Mouse (Mus musculus): ENCODE data around the gene Hsp90ab1. TPM values are rescaled to one million over a fixed set of nuclear protein-coding genes. Genes with fewer than 3 reads are reported as not detected.

The Hsp90ab1 gene
- polyA plus RNA-seq, 1 experiment from 2014 or later: 1,551 TPM

GRCm38 (mm10) chr17:45543115-45543514 lies 30.0 kb downstream of the Hsp90ab1 start:
- peaks cover 82% of the 10 kb centered on the region for H3K27me3 ChIP-seq (replicated peaks)
- no peak overlapping the region for H3K4me2 ChIP-seq

GRCm38 (mm10) chr17:45542705-45543104 lies 30.4 kb downstream of the Hsp90ab1 start:
- no peak for ATAC-seq (ENCODE audit: insufficient read depth, low FRiP score, low read depth)
- no peaks in the 10 kb centered on the region for H3K36me3 ChIP-seq
- H3K4me3 ChIP-seq (replicated peaks): no peak overlapping the region
- peaks cover 82% of the 10 kb centered on the region for H3K27me3 ChIP-seq (replicated peaks)
- no peak overlapping the region for H3K9ac ChIP-seq
- no peak overlapping the region for H3K27ac ChIP-seq
- 64% methylated on average over 2 of the region's 2 CpGs for WGBS
- no peaks in the 10 kb centered on the region for H3K9me3 ChIP-seq
- H3K4me2 ChIP-seq: no peak overlapping the region
- H3K4me1 ChIP-seq: peaks cover 18% of the 10 kb centered on the region

More at GRCm38 (mm10) chr17:45543115-45543514, 30.0 kb downstream of the Hsp90ab1 start:
- Histone ChIP-seq H3K9me3 (no peaks in the 10 kb centered on the region), H3K36me3 (no peaks in the 10 kb centered on the region), H3K9ac (no peak overlapping the region), H3K27ac (no peak overlapping the region), H3K4me1 (peaks cover 18% of the 10 kb centered on the region), H3K4me3 (replicated peaks) (no peak overlapping the region)
- 58% methylated on average over 1 of the region's 1 CpGs for WGBS
- ATAC-seq (ENCODE audit: insufficient read depth, low FRiP score, low read depth): no peak

GRCm38 (mm10) chr17:45542129-45542528 lies 30.9 kb downstream of the Hsp90ab1 start:
- Histone ChIP-seq H3K27ac (no peak overlapping the region), H3K4me3 (replicated peaks) (no peak overlapping the region), H3K9me3 (no peaks in the 10 kb centered on the region), H3K9ac (no peak overlapping the region), H3K4me2 (no peak overlapping the region), H3K4me1 (peaks cover 18% of the 10 kb centered on the region), H3K27me3 (replicated peaks) (peaks cover 80% of the 10 kb centered on the region), H3K36me3 (no peaks in the 10 kb centered on the region)
- 22% methylated on average over 6 of the region's 6 CpGs for WGBS
- ATAC-seq (ENCODE audit: insufficient read depth, low FRiP score, low read depth): no peak

GRCm38 (mm10) chr17:45539664-45540063 lies 33.4 kb downstream of the Hsp90ab1 start:
- WGBS: 70% methylated on average over 21 of the region's 21 CpGs
- Histone ChIP-seq H3K36me3 (no peaks in the 10 kb centered on the region), H3K9ac (no peak overlapping the region), H3K4me3 (replicated peaks) (no peak overlapping the region), H3K27ac (no peak overlapping the region), H3K27me3 (replicated peaks) (peaks cover 78% of the 10 kb centered on the region), H3K4me2 (no peak overlapping the region), H3K4me1 (peaks cover 7% of the 10 kb centered on the region; the same call in 1 of the 2 replicates), H3K9me3 (no peaks in the 10 kb centered on the region)
- no peak for ATAC-seq (ENCODE audit: insufficient read depth, low FRiP score, low read depth)

GRCm38 (mm10) chr17:45538394-45538793 lies 34.7 kb downstream of the Hsp90ab1 start:
- no peaks in the 10 kb centered on the region for H3K9me3 ChIP-seq
- no peaks in the 10 kb centered on the region for H3K4me1 ChIP-seq
- WGBS: 57% methylated on average over 4 of the region's 4 CpGs
- no peak for ATAC-seq (ENCODE audit: insufficient read depth, low FRiP score, low read depth)
- no peak overlapping the region for H3K27ac ChIP-seq
- H3K27me3 ChIP-seq (replicated peaks): peaks cover 74% of the 10 kb centered on the region
- no peak overlapping the region for H3K4me2 ChIP-seq
- no peaks in the 10 kb centered on the region for H3K36me3 ChIP-seq
- H3K4me3 ChIP-seq (replicated peaks): no peak overlapping the region
- H3K9ac ChIP-seq: no peak overlapping the region

GRCm38 (mm10) chr17:45536264-45536663 lies 36.8 kb downstream of the Hsp90ab1 start:
- 14% methylated on average over 5 of the region's 5 CpGs for WGBS
- H3K9ac ChIP-seq: no peak overlapping the region
- no peak overlapping the region for H3K27ac ChIP-seq
- no peak for ATAC-seq (ENCODE audit: insufficient read depth, low FRiP score, low read depth)
- H3K4me2 ChIP-seq: no peak overlapping the region
- no peaks in the 10 kb centered on the region for H3K36me3 ChIP-seq
- no peaks in the 10 kb centered on the region for H3K9me3 ChIP-seq
- no peak overlapping the region for H3K4me3 ChIP-seq (replicated peaks)
- peaks cover 75% of the 10 kb centered on the region for H3K27me3 ChIP-seq (replicated peaks)
- no peaks in the 10 kb centered on the region for H3K4me1 ChIP-seq

- Histone ChIP-seq H3K9me3 (no peaks in the 10 kb centered on the region), H3K4me3 (replicated peaks) (no peak overlapping the region), H3K36me3 (no peaks in the 10 kb centered on the region), H3K4me2 (no peak overlapping the region), H3K27me3 (replicated peaks) (peaks cover 61% of the 10 kb centered on the region), H3K4me1 (no peaks in the 10 kb centered on the region), H3K27ac (no peak overlapping the region), H3K9ac (no peak overlapping the region)
- 49% methylated on average over 15 of the region's 15 CpGs for WGBS
- no peak for ATAC-seq (ENCODE audit: insufficient read depth, low FRiP score, low read depth)
Observed at GRCm38 (mm10) chr17:45532896-45533295, 40.2 kb downstream of the Hsp90ab1 start.

- ATAC-seq (ENCODE audit: insufficient read depth, low FRiP score, low read depth): no peak
- Histone ChIP-seq H3K9ac (no peak overlapping the region), H3K9me3 (no peaks in the 10 kb centered on the region), H3K27me3 (replicated peaks) (peaks cover 44% of the 10 kb centered on the region), H3K4me2 (no peak overlapping the region), H3K36me3 (no peaks in the 10 kb centered on the region), H3K4me3 (replicated peaks) (no peak overlapping the region), H3K27ac (no peak overlapping the region), H3K4me1 (no peaks in the 10 kb centered on the region)
- 47% methylated on average over 13 of the region's 13 CpGs for WGBS
Observed at GRCm38 (mm10) chr17:45530346-45530782, 42.7 kb downstream of the Hsp90ab1 start.

GRCm38 (mm10) chr17:45526571-45526970 lies 46.5 kb downstream of the Hsp90ab1 start:
- H3K27me3 ChIP-seq (replicated peaks): peaks cover 18% of the 10 kb centered on the region

GRCm38 (mm10) chr17:45524961-45525360 lies 48.1 kb downstream of the Hsp90ab1 start:
- Histone ChIP-seq H3K27me3 (replicated peaks) (peaks cover 10% of the 10 kb centered on the region), H3K9ac (no peak overlapping the region), H3K4me2 (no peak overlapping the region), H3K4me3 (replicated peaks) (no peak overlapping the region), H3K4me1 (peaks cover 12% of the 10 kb centered on the region; the same call in 1 of the 2 replicates), H3K27ac (no peak overlapping the region), H3K9me3 (no peaks in the 10 kb centered on the region), H3K36me3 (peaks cover 4% of the 10 kb centered on the region; the same call in 1 of the 2 replicates)
- WGBS: 58% methylated on average over 4 of the region's 4 CpGs
- no peak for ATAC-seq (ENCODE audit: insufficient read depth, low FRiP score, low read depth)

More at GRCm38 (mm10) chr17:45526571-45526970, 46.5 kb downstream of the Hsp90ab1 start:
- 19% methylated on average over 5 of the region's 5 CpGs for WGBS
- Histone ChIP-seq H3K36me3 (no peaks in the 10 kb centered on the region), H3K4me2 (no peak overlapping the region), H3K4me1 (peaks cover 12% of the 10 kb centered on the region; the same call in 1 of the 2 replicates), H3K4me3 (replicated peaks) (no peak overlapping the region), H3K9ac (no peak overlapping the region), H3K27ac (no peak overlapping the region), H3K9me3 (no peaks in the 10 kb centered on the region)
- ATAC-seq (ENCODE audit: insufficient read depth, low FRiP score, low read depth): no peak

- Histone ChIP-seq H3K36me3 (peaks cover 4% of the 10 kb centered on the region; the same call in 1 of the 2 replicates), H3K9ac (no peak within 1 kb of the TSS), H3K9me3 (no peaks in the 10 kb centered on the region), H3K27ac (no peak within 1 kb of the TSS), H3K4me3 (replicated peaks) (peak within 1 kb of the TSS; percentile 35), H3K4me1 (peaks cover 12% of the 10 kb centered on the region; the same call in 1 of the 2 replicates), H3K27me3 (replicated peaks) (peaks cover 3% of the 10 kb centered on the region; the same call in 1 of the 2 replicates), H3K4me2 (peak within 1 kb of the TSS; percentile 68)
- peak; percentile 66 for ATAC-seq (ENCODE audit: insufficient read depth, low FRiP score, low read depth)
- under 1% methylated on average over 21 of the region's 21 CpGs for WGBS
Observed at GRCm38 (mm10) chr17:45523263-45523662, 49.8 kb downstream of the Hsp90ab1 start, which contains the start of gene Tcte1. Tcte1 (plus strand) TSS chr17:45523434.

GRCm38 (mm10) chr17:45520136-45520535 lies 52.9 kb downstream of the Hsp90ab1 start:
- WGBS: 79% methylated on average over 11 of the region's 11 CpGs
- Histone ChIP-seq H3K4me3 (replicated peaks) (no peak overlapping the region), H3K4me1 (peaks cover 12% of the 10 kb centered on the region; the same call in 1 of the 2 replicates), H3K4me2 (no peak overlapping the region), H3K27ac (no peak overlapping the region), H3K27me3 (replicated peaks) (no peaks in the 10 kb centered on the region), H3K9ac (no peak overlapping the region), H3K9me3 (no peaks in the 10 kb centered on the region), H3K36me3 (peaks cover 4% of the 10 kb centered on the region; the same call in 1 of the 2 replicates)
- no peak for ATAC-seq (ENCODE audit: insufficient read depth, low FRiP score, low read depth)
